Mouse (Mus musculus) stomach, postnatal 0 days (tissue): ENCODE results near the gene Ndufs7.

Experiments
- CTCF ChIP-seq: IDR thresholded peaks from 2 replicates; pipeline ENCODE4 v1.5.1; 2016; ENCODE audit warnings: antibody characterized with exemption, low read depth, mild to moderate bottlenecking, moderate library complexity
- EP300 ChIP-seq: optimal IDR thresholded peaks from 2 replicates; pipeline ENCODE3; 2016; ENCODE audit warnings: antibody characterized with exemption

GRCm38 (mm10) chr10:80242088-80242487 is 6.8 kb upstream of the Ndufs7 start:
- no peak for TF ChIP-seq EP300
- TF ChIP-seq CTCF = no peak
